Mouse (Mus musculus) stomach, embryonic 15.5 days (tissue): ENCODE results near the gene Lrrtm4. TPM values are rescaled to one million over a fixed set of nuclear protein-coding genes. Genes with fewer than 3 reads are reported as not detected.
A peak's percentile ranks its signal among the peaks of the same experiment; 100 is the strongest.

Source experiments
- ATAC-seq: fragments of 200-750 bp; cut with Nextera tagmentation; 2 replicates; pipeline ENCODE4 v1.8.0; 2017; ENCODE audit warnings: low read depth, moderate number of reproducible peaks, moderate TSS enrichment; ENCODE audit not compliant: insufficient read depth, low FRiP score
- H3K27ac ChIP-seq: fragments of 300-500 bp; sonication (generic); 2 replicates; pipeline ENCODE4 v1.5.1; 2015; ENCODE audit warnings: mild to moderate bottlenecking, inconsistent platforms
- H3K27me3 ChIP-seq: fragments of 300-500 bp; sonication (generic); replicated peaks from 2 replicates; pipeline ENCODE4 v1.6.1; 2015; ENCODE audit warnings: inconsistent platforms
- H3K36me3 ChIP-seq: fragments of 300-500 bp; sonication (generic); 2 replicates; pipeline ENCODE4 v1.6.1; 2015; ENCODE audit warnings: inconsistent platforms
- H3K4me1 ChIP-seq: fragments of 300-500 bp; sonication (generic); 2 replicates; pipeline ENCODE4 v1.6.1; 2015; ENCODE audit warnings: inconsistent platforms
- H3K4me2 ChIP-seq: fragments of 300-500 bp; sonication (generic); 2 replicates; pipeline ENCODE4 v1.6.1; 2015; ENCODE audit warnings: mild to moderate bottlenecking, inconsistent platforms
- H3K4me3 ChIP-seq: fragments of 300-500 bp; sonication (generic); replicated peaks from 2 replicates; pipeline ENCODE4 v1.5.1; 2015; ENCODE audit warnings: inconsistent platforms
- H3K9ac ChIP-seq: fragments of 300-500 bp; sonication (generic); 2 replicates; pipeline ENCODE4 v1.6.1; 2015; ENCODE audit warnings: inconsistent platforms
- H3K9me3 ChIP-seq: fragments of 300-500 bp; sonication (generic); 2 replicates; pipeline ENCODE4 v1.6.1; 2016; ENCODE audit warnings: inconsistent platforms
- WGBS: fragments of 180-500 bp; shearing (Covaris S2); methylation state at CpG from one replicate; pipeline ENCODE4 v1.1.7; 2015; 5-methylcytosine and 5-hydroxymethylcytosine counted together
- polyA plus RNA-seq: library from polyadenylated mRNA; unstranded; fragments of >200 nt; fragmentation: Nextera tagmentation; extraction: Ambion mirVana; gene quantifications from 2 replicates; pipeline ENCODE4 v1.2.1, GENCODE M21; 2015

Lrrtm4 gene
- polyA plus RNA-seq, 1 experiment from 2014 or later = 1.1 TPM

- no peak overlapping the region for H3K4me3 ChIP-seq
- H3K27me3 ChIP-seq = no peaks in the 10 kb centered on the region
- H3K4me1 ChIP-seq = no peaks in the 10 kb centered on the region
- no peaks in the 10 kb centered on the region for H3K36me3 ChIP-seq
- no peak overlapping the region for H3K4me2 ChIP-seq
- no peak overlapping the region for H3K27ac ChIP-seq
- ATAC-seq = no peak
- H3K9ac ChIP-seq = no peak overlapping the region
- H3K9me3 ChIP-seq = no peaks in the 10 kb centered on the region
Measured at GRCm38 (mm10) chr6:80786282-80786681, 767.6 kb downstream of the Lrrtm4 start.

GRCm38 (mm10) chr6:80823753-80824152 lies 805.1 kb downstream of the Lrrtm4 start:
- Histone ChIP-seq H3K4me2 (no peak overlapping the region), H3K27me3 (no peaks in the 10 kb centered on the region), H3K27ac (no peak overlapping the region), H3K9ac (no peak overlapping the region), H3K4me1 (no peaks in the 10 kb centered on the region), H3K4me3 (no peak overlapping the region), H3K36me3 (no peaks in the 10 kb centered on the region), H3K9me3 (no peaks in the 10 kb centered on the region)
- ATAC-seq = peak; percentile 60; the same call in 1 of the 2 replicates
- WGBS = 71% methylated on average over 5 of the region's 5 CpGs

DNA sequence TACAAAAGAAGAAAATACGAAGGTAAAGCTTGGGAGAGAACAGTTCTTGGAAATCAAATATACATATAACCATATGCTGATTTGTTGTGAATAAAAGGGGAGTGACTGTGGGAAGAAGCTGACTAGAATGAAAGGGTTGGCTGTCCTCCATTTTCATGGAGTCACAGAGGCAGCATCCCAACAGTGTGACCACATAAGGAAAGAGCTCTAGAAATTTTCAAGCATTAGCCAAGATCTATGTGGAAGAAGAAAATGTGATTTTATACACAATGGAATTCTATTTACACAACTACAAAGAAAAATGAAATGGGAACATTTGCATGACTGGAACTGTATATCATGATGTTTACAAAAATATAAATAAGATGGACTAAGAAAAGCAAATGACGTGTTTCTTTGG lies 821.1 kb downstream of the Lrrtm4 start:
- Histone ChIP-seq H3K27me3 (no peaks in the 10 kb centered on the region), H3K9me3 (no peaks in the 10 kb centered on the region), H3K4me2 (no peak overlapping the region), H3K9ac (no peak overlapping the region), H3K36me3 (no peaks in the 10 kb centered on the region), H3K4me1 (no peaks in the 10 kb centered on the region), H3K4me3 (no peak overlapping the region), H3K27ac (no peak overlapping the region)
- no peak for ATAC-seq
- WGBS = 62% methylated on average over 2 of the region's 2 CpGs

GRCm38 (mm10) chr6:80845294-80845693 lies 826.6 kb downstream of the Lrrtm4 start:
- no peak overlapping the region for H3K27ac ChIP-seq
- WGBS = 80% methylated on average over 6 of the region's 6 CpGs
- no peak overlapping the region for H3K9ac ChIP-seq
- H3K9me3 ChIP-seq = no peaks in the 10 kb centered on the region
- H3K4me2 ChIP-seq = no peak overlapping the region
- no peaks in the 10 kb centered on the region for H3K4me1 ChIP-seq
- no peaks in the 10 kb centered on the region for H3K27me3 ChIP-seq
- H3K36me3 ChIP-seq = no peaks in the 10 kb centered on the region
- no peak for ATAC-seq
- no peak overlapping the region for H3K4me3 ChIP-seq

- no peaks in the 10 kb centered on the region for H3K36me3 ChIP-seq
- H3K27ac ChIP-seq = no peak overlapping the region
- H3K4me2 ChIP-seq = no peak overlapping the region
- no peak overlapping the region for H3K9ac ChIP-seq
- no peaks in the 10 kb centered on the region for H3K9me3 ChIP-seq
- H3K27me3 ChIP-seq = no peaks in the 10 kb centered on the region
- no peak overlapping the region for H3K4me3 ChIP-seq
- no peaks in the 10 kb centered on the region for H3K4me1 ChIP-seq
- ATAC-seq = no peak
- WGBS = 66% methylated on average over 13 of the region's 13 CpGs
Measured at GRCm38 (mm10) chr6:80856910-80857543, 838.4 kb downstream of the Lrrtm4 start.

Other genes starting within 250 kb of the Lrrtm4 start
- gene Gm20594, start 201.0 kb upstream of the Lrrtm4 start, polyA plus RNA-seq = not detected in 2 replicates